Mouse (Mus musculus): ENCODE data around the gene Lipt2. TPM values are rescaled to one million over a fixed set of nuclear protein-coding genes. Genes with fewer than 3 reads are reported as not detected.

Gene Lipt2
- polyA plus RNA-seq (2017; shearing (Covaris generic)): 2.2 TPM

DNA sequence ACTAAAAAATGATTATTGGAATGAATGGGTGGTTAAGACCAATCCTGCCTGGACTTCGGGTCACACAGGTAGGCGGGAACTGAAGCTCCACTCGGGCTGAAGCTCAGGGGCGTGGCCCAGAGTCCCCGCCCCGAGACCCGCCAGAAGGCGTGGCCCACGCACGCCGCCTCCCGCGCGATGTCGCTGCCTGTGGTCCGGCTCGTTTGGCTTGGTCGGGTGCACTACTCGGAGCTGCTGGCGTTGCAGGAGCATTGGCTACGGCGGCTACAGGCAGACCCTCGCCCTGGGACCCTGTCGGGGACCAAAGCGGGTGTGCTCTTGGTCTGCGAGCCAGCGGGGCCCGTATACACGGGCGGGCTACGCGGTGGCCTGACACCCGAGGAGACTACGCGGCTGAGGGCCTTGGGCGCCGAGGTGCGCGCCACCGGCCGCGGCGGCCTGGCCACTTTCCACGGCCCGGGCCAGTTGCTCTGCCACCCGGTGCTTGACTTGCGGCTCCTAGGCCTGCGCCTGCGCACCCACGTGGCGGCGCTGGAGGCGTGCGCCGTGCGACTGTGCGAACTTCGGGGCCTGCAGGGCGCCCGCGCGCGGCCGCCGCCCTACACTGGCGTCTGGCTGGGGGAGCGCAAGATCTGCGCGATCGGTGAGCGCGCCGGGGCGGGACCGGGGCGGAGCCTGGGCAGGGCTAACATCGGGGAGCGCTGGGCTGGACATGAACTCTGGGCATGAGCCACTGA is at the start of gene Lipt2:
Gene Lipt2, plus strand, starts transcription at position 173 of the 737 bp plus-strand sequence.

DNA sequence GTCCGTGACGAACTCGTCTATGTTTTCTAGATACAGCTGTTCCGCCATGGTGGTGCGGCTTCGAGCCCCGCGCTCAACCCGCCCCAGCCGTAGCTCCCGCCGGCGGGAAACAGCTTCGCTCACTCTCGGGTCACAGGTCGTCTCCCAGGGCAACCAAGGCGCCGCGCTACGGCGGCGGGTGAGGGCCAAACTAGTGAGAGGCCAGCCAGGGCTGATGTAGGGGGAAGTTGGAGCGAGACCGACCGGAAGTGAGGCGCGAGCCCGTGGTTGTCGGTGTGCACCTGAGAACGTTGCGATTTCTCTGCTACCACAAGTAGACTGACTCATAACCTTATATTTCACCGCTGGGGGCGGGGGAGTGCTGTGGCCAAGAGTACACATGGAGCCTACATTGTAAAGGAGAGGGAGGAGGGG is 37.7 kb upstream of the Lipt2 start, which contains the start of gene Pold3:
Gene Pold3, minus strand, starts transcription at position 190 of the 414 bp plus-strand sequence.

DNA sequence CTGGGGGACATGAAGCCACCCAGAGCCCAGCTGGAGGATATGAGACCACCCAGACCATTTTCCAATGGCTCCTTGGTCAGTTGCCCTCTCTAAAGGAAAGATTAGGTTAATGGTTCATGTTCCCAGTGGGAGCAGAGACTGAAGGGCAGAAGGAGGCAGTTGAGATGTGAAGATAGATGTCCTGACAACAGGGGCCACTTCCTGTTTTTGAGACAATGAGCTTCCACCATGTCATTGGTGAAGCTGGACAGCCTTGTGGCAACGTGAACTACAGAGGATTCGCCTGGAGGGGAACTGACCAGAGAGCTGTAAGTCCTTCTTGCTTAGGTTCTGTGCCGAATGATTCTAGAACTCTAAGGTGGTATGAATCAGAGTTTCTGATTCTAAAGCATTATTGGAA is 17.2 kb downstream of the Lipt2 start, which contains the start of gene Kcne3:
Gene Kcne3, plus strand, starts transcription at position 234 of the 400 bp plus-strand sequence.

Other genes starting within 250 kb of the Lipt2 start
- gene Rnf169, start 178.8 kb upstream of the Lipt2 start, polyA plus RNA-seq (2017; shearing (Covaris generic)): 9.3 TPM
- gene Chrdl2, start 153.1 kb upstream of the Lipt2 start, polyA plus RNA-seq (2017; shearing (Covaris generic)): not detected
- gene Pold3, start 37.7 kb upstream of the Lipt2 start, polyA plus RNA-seq (2017; shearing (Covaris generic)): 28.1 TPM
- gene Kcne3, start 17.2 kb downstream of the Lipt2 start, polyA plus RNA-seq (2017; shearing (Covaris generic)): not detected
- 13.7 TPM for gene Pgm2l1, start 68.1 kb downstream of the Lipt2 start, polyA plus RNA-seq (2017; shearing (Covaris generic))
- gene P4ha3, start 126.2 kb downstream of the Lipt2 start, polyA plus RNA-seq (2017; shearing (Covaris generic)): not detected
- gene C2cd3, start 213.0 kb downstream of the Lipt2 start, polyA plus RNA-seq (2017; shearing (Covaris generic)): 47.6 TPM
- gene Ppme1, start 213.0 kb downstream of the Lipt2 start, polyA plus RNA-seq (2017; shearing (Covaris generic)): 37.8 TPM